Mouse (Mus musculus) lung, postnatal 0 days (tissue): ENCODE measurements at regions not wholly inside any gene's neighbourhood (a gene's known extent, or its start where the extent isn't known, plus 50 kb on each side); places are given as distances from the start of the nearest gene placed in this dataset.

Experiments used
- ATAC-seq: fragments of 200-750 bp; cut with Nextera tagmentation; 2 replicates; pipeline ENCODE4 v1.8.0; 2017; ENCODE audit warnings: moderate library complexity
- DNase-seq: peaks from one replicate; pipeline ENCODE4 v3.0.0-alpha.2; 2016; ENCODE audit warnings: low spot score
- H3K27ac ChIP-seq: fragments of 300-500 bp; sonication (generic); 2 replicates; pipeline ENCODE4 v1.5.1; 2014; ENCODE audit warnings: antibody characterized with exemption, mild to moderate bottlenecking, low read length, mixed read lengths
- H3K27me3 ChIP-seq: fragments of 300-500 bp; sonication (generic); replicated peaks from 2 replicates; pipeline ENCODE4 v1.6.1; 2014; ENCODE audit warnings: low read length, mixed read lengths; ENCODE audit not compliant: insufficient read depth
- H3K36me3 ChIP-seq: fragments of 300-500 bp; sonication (generic); 2 replicates; pipeline ENCODE4 v1.6.1; 2014; ENCODE audit warnings: low read length, mixed read lengths; ENCODE audit not compliant: insufficient read depth
- H3K4me1 ChIP-seq: fragments of 300-500 bp; sonication (generic); 2 replicates; pipeline ENCODE4 v1.6.1; 2014; ENCODE audit warnings: antibody characterized with exemption, low read depth, low read length, mixed read lengths; ENCODE audit not compliant: insufficient read depth
- H3K4me2 ChIP-seq: fragments of 300-500 bp; sonication (generic); replicated peaks from 2 replicates; pipeline ENCODE4 v1.6.1; 2014; ENCODE audit warnings: low read depth, mild to moderate bottlenecking, low read length, moderate library complexity, mixed read lengths
- H3K4me3 ChIP-seq: fragments of 300-500 bp; sonication (generic); 2 replicates; pipeline ENCODE4 v1.5.1; 2014; ENCODE audit warnings: low read depth, low read length
- H3K9ac ChIP-seq: fragments of 300-500 bp; sonication (generic); replicated peaks from 2 replicates; pipeline ENCODE4 v1.6.1; 2014; ENCODE audit warnings: low read depth, mild to moderate bottlenecking
- H3K9me3 ChIP-seq: fragments of 300-500 bp; sonication (generic); 2 replicates; pipeline ENCODE4 v1.6.1; 2016; ENCODE audit warnings: low read length, mixed read lengths
- CTCF ChIP-seq: IDR thresholded peaks from 2 replicates; pipeline ENCODE4 v1.5.1; 2016; ENCODE audit warnings: antibody characterized with exemption, mild to moderate bottlenecking
- EP300 ChIP-seq: IDR thresholded peaks from 2 replicates; pipeline ENCODE4 v1.6.1; 2016; ENCODE audit warnings: antibody characterized with exemption, mild to moderate bottlenecking, control low read depth
- WGBS: fragments of 180-500 bp; shearing (Covaris S2); extraction: QIAGEN DNeasy Blood & Tissue Kit; methylation state at CpG from one replicate; pipeline ENCODE4 v1.1.7; 2014; 5-methylcytosine and 5-hydroxymethylcytosine counted together

- Histone ChIP-seq H3K9ac (no peak overlapping the region), H3K36me3 (no peaks in the 10 kb centered on the region), H3K4me3 (no peak overlapping the region), H3K4me1 (no peaks in the 10 kb centered on the region), H3K27ac (no peak overlapping the region), H3K9me3 (no peaks in the 10 kb centered on the region), H3K4me2 (no peak overlapping the region), H3K27me3 (no peaks in the 10 kb centered on the region)
- no peak for ATAC-seq
- DNase-seq: peak; percentile 5
- TF ChIP-seq CTCF: no peak
- no peak for TF ChIP-seq EP300
- 32% methylated on average over 1 of the region's 1 CpGs for WGBS
These were observed 665.2 kb upstream of the Fam92a start for GRCm38 (mm10) chr4:12837097-12837426.

GRCm38 (mm10) chr4:12836326-12837096 lies 664.7 kb upstream of the Fam92a start:
- Histone ChIP-seq H3K4me1 (no peaks in the 10 kb centered on the region), H3K4me3 (no peak overlapping the region), H3K9me3 (no peaks in the 10 kb centered on the region), H3K27ac (no peak overlapping the region), H3K9ac (no peak overlapping the region), H3K27me3 (no peaks in the 10 kb centered on the region), H3K4me2 (no peak overlapping the region), H3K36me3 (no peaks in the 10 kb centered on the region)
- DNase-seq: peak; percentile 6
- WGBS: 26% methylated on average over 4 of the region's 4 CpGs
- ATAC-seq: no peak
- TF ChIP-seq EP300 (no peak), CTCF (no peak)

GRCm38 (mm10) chr4:12826419-12826818 lies 654.6 kb upstream of the Fam92a start:
- TF ChIP-seq EP300: no peak
- no peak for TF ChIP-seq CTCF
- no peak for ATAC-seq

GRCm38 (mm10) chr4:12814251-12814650 lies 642.4 kb upstream of the Fam92a start:
- 81% methylated on average over 2 of the region's 2 CpGs for WGBS
- Histone ChIP-seq H3K9ac (no peak overlapping the region), H3K27ac (no peak overlapping the region), H3K36me3 (no peaks in the 10 kb centered on the region), H3K4me2 (no peak overlapping the region), H3K9me3 (no peaks in the 10 kb centered on the region), H3K27me3 (no peaks in the 10 kb centered on the region), H3K4me1 (no peaks in the 10 kb centered on the region), H3K4me3 (no peak overlapping the region)
- no peak for DNase-seq
- ATAC-seq: no peak
- TF ChIP-seq CTCF (no peak), EP300 (no peak)

More at GRCm38 (mm10) chr4:12826419-12826818, 654.6 kb upstream of the Fam92a start:
- Histone ChIP-seq H3K36me3 (no peaks in the 10 kb centered on the region), H3K4me3 (no peak overlapping the region), H3K27me3 (no peaks in the 10 kb centered on the region), H3K4me1 (no peaks in the 10 kb centered on the region), H3K9ac (no peak overlapping the region), H3K9me3 (no peaks in the 10 kb centered on the region), H3K4me2 (no peak overlapping the region), H3K27ac (no peak overlapping the region)
- 90% methylated on average over 1 of the region's 1 CpGs for WGBS
- no peak for DNase-seq

- TF ChIP-seq EP300 (no peak), CTCF (no peak)
- no peak for ATAC-seq
These were observed 629.4 kb upstream of the Fam92a start for GRCm38 (mm10) chr4:12801186-12801585.

GRCm38 (mm10) chr4:12799564-12799963 lies 627.7 kb upstream of the Fam92a start:
- DNase-seq: no peak
- no peaks in the 10 kb centered on the region for H3K36me3 ChIP-seq
- 73% methylated on average over 5 of the region's 5 CpGs for WGBS
- no peak overlapping the region for H3K9ac ChIP-seq
- H3K9me3 ChIP-seq: no peaks in the 10 kb centered on the region
- H3K4me2 ChIP-seq: no peak overlapping the region
- H3K4me1 ChIP-seq: no peaks in the 10 kb centered on the region
- TF ChIP-seq EP300: no peak
- TF ChIP-seq CTCF: no peak
- H3K27me3 ChIP-seq: no peaks in the 10 kb centered on the region
- no peak overlapping the region for H3K27ac ChIP-seq
- no peak overlapping the region for H3K4me3 ChIP-seq
- ATAC-seq: no peak

More at GRCm38 (mm10) chr4:12801186-12801585, 629.4 kb upstream of the Fam92a start:
- Histone ChIP-seq H3K4me1 (no peaks in the 10 kb centered on the region), H3K36me3 (no peaks in the 10 kb centered on the region), H3K4me3 (no peak overlapping the region), H3K9ac (no peak overlapping the region), H3K27me3 (no peaks in the 10 kb centered on the region), H3K27ac (no peak overlapping the region), H3K4me2 (no peak overlapping the region), H3K9me3 (no peaks in the 10 kb centered on the region)
- no peak for DNase-seq
- WGBS: 70% methylated on average over 3 of the region's 3 CpGs
